Mouse (Mus musculus) heart, adult 2 months (tissue): ENCODE data around the gene Mast2. TPM values are rescaled to one million over a fixed set of nuclear protein-coding genes. Genes with fewer than 3 reads are reported as not detected.

ENCODE experiments used
- DNase-seq, 2 experiments: peaks; one replicate each; pipeline ENCODE4 v3.0.0; 2021
- H3K27ac ChIP-seq: fragments of 200-600 bp; 2 replicates; pipeline ENCODE4 v1.8.1; 2022
- H3K27me3 ChIP-seq: fragments of 200-500 bp; 2 replicates; pipeline ENCODE4 v1.6.1; 2012; ENCODE audit warnings: mild to moderate bottlenecking, low read length, inconsistent platforms, mixed read lengths; ENCODE audit not compliant: control insufficient read depth, insufficient read depth
- H3K36me3 ChIP-seq: fragments of 200-500 bp; 2 replicates; pipeline ENCODE4 v1.6.1; 2012; ENCODE audit warnings: low read length, inconsistent platforms; ENCODE audit not compliant: control insufficient read depth, insufficient read depth
- H3K4me1 ChIP-seq: fragments of 200-500 bp; 2 replicates; pipeline ENCODE4 v1.6.1; 2011; ENCODE audit warnings: low read length; ENCODE audit not compliant: control insufficient read depth, insufficient read depth
- H3K4me3 ChIP-seq: fragments of 200-600 bp; 2 replicates; pipeline ENCODE4 v1.8.1; 2022
- H3K79me2 ChIP-seq: fragments of 200-500 bp; replicated peaks from 2 replicates; pipeline ENCODE4 v1.6.1; 2012; ENCODE audit warnings: mild to moderate bottlenecking, inconsistent platforms, low read length, moderate library complexity, mixed read lengths; ENCODE audit not compliant: control insufficient read depth, insufficient read depth
- H3K9ac ChIP-seq: fragments of 200-500 bp; 2 replicates; pipeline ENCODE4 v1.6.1; 2012; ENCODE audit warnings: low read depth, mild to moderate bottlenecking, control low read depth, inconsistent platforms, low read length, mixed read lengths
- CTCF ChIP-seq: fragments of 200-600 bp; IDR thresholded peaks from 2 replicates; pipeline ENCODE4 v1.8.1; 2022; ENCODE audit warnings: antibody characterized with exemption, mild to moderate bottlenecking, moderate library complexity
- EP300 ChIP-seq: fragments of 200-500 bp; IDR thresholded peaks from 2 replicates; pipeline ENCODE4 v1.6.1; 2011; ENCODE audit warnings: low read depth, low read length, control low read depth; ENCODE audit not compliant: insufficient read depth
- POLR2A ChIP-seq: fragments of 200-500 bp; IDR thresholded peaks from 2 replicates; pipeline ENCODE4 v1.6.1; 2011; ENCODE audit warnings: mild to moderate bottlenecking, low read depth, low read length, control low read depth; ENCODE audit not compliant: insufficient read depth
- WGBS: fragments of 180-500 bp; shearing (Covaris S2); methylation state at CpG from one replicate; pipeline ENCODE4 v1.1.7; 2018; 5-methylcytosine and 5-hydroxymethylcytosine counted together
- intact Hi-C: fragments of 180-260 bp; cut with DNase I; formaldehyde crosslinking; loops from one replicate; pipeline ENCODE4 v1.15.1; 2025
- polyA plus RNA-seq: library from polyadenylated mRNA; depleted of rRNA; stranded (reverse); fragments of >200 nt; gene quantifications from 2 replicates; pipeline ENCODE4 v1.2.3, GENCODE M21; 2012; rRNA removed
- total RNA-seq, 2 experiments: library from RNA; stranded (reverse); gene quantifications; 2 replicates each; pipeline ENCODE4 v1.2.3; 2021

Gene Mast2
- total and polyA plus RNA-seq, 3 experiments = 108 to 144 (median 136) TPM

DNA sequence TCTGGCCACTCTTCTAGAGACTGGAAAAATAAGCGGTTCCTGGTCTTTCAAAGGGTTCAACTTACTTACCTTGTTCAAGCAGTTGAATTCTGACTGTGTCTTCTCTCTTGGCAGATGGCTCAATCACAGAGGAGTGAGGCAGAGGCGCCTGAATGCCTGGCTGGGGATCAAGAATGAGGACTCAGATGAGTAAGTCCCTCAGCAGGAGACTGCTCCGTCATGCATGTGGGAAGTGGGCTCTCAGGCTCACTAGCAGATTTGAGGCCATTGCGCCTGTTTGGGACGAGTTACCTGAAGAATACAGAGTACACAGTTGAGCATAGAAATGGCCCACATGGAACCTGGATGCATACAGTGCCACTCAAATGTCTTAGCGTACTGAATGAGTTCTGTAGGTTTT lies 172.4 kb downstream of the Mast2 start:
- no peaks in the 10 kb centered on the region for H3K27me3 ChIP-seq
- intact Hi-C loops = no loop called here
- TF ChIP-seq POLR2A = no peak
- no peak for TF ChIP-seq CTCF
- no peak for TF ChIP-seq EP300
- H3K4me1 ChIP-seq = no peaks in the 10 kb centered on the region
- H3K79me2 ChIP-seq = no peaks in the 10 kb centered on the region
- no peak overlapping the region for H3K4me3 ChIP-seq
- no peak for DNase-seq
- H3K36me3 ChIP-seq = no peaks in the 10 kb centered on the region
- no peak overlapping the region for H3K27ac ChIP-seq
- 89% methylated on average over 6 of the region's 6 CpGs for WGBS
- no peak overlapping the region for H3K9ac ChIP-seq

DNA sequence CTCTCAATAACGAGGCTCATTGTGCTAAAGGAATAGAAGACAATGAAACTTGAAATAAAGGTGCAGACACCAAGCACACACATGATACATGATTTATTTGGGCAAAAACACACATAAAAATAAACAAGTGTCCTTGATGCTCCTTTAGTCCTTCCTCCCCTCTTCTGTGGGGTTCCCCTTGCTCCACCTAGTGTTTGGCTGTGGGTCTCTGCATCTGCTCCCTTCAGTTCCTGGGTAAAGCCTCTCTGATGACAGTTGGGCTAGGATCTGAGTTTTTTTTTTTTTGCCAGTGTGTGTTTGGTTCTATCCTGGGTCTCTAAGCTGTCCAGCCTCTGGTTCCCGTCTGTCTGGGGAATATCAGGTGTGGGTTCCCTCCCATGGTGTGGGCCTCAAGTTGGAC lies 181.8 kb downstream of the Mast2 start:
- Histone ChIP-seq H3K27ac (no peak overlapping the region), H3K27me3 (no peaks in the 10 kb centered on the region), H3K79me2 (no peaks in the 10 kb centered on the region), H3K9ac (no peak overlapping the region), H3K36me3 (no peaks in the 10 kb centered on the region; the same call in 1 of the 2 replicates), H3K4me1 (no peaks in the 10 kb centered on the region), H3K4me3 (no peak overlapping the region)
- DNase-seq = no peak
- TF ChIP-seq CTCF (peak; percentile 64), POLR2A (no peak)
- intact Hi-C loops = loop anchor here (1.0 kb wide), 1 partner anchor 113 kb away; no protein-coding TSS in a partner anchor
- WGBS = 85% methylated on average over 2 of the region's 2 CpGs

DNA sequence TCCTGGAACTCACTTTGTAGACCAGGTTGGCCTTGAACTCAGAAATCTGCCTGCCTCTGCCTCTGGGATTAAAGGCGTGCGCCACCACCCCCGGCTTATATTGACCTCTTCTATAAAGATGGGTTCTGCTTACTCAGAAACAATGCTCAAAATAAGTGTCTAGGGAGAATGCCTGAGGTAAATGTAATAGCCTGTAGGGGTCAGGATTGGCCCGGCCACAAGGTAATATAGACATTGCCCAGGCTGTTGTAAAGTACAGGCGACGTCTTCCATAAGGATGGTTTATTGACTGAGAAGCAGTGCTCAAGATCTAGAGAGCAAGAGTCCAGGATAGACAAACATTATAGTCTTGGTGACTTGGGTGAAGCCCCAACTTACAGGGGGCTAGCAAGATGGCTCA lies 195.8 kb downstream of the Mast2 start:
- intact Hi-C loops = no loop called here
- H3K36me3 ChIP-seq = no peaks in the 10 kb centered on the region

More for the DNA sequence above, 195.8 kb downstream of the Mast2 start:
- no peak overlapping the region for H3K27ac ChIP-seq
- H3K9ac ChIP-seq = no peak overlapping the region
- H3K4me3 ChIP-seq = no peak overlapping the region
- TF ChIP-seq POLR2A (no peak), CTCF (no peak), EP300 (no peak)
- 95% methylated on average over 6 of the region's 6 CpGs for WGBS
- H3K4me1 ChIP-seq = no peaks in the 10 kb centered on the region
- no peaks in the 10 kb centered on the region for H3K27me3 ChIP-seq
- no peaks in the 10 kb centered on the region for H3K79me2 ChIP-seq
- DNase-seq = no peak

Other genes starting within 250 kb of the Mast2 start
- gene Pik3r3, start 242.6 kb downstream of the Mast2 start, total RNA-seq = 10 to 100 TPM; 10.1 to 11.6 TPM
- 9.3 and 15.3 TPM in 2 replicates for gene Pik3r3, start 242.6 kb downstream of the Mast2 start, polyA plus RNA-seq
- 10 to 100 TPM; 14.8 to 15.1 TPM for gene Ipp, start 43.4 kb upstream of the Mast2 start, total RNA-seq
- gene Ipp, start 43.4 kb upstream of the Mast2 start, polyA plus RNA-seq = 3.5 and 6.9 TPM in 2 replicates
- 10 to 100 TPM; 24.8 to 30.5 TPM for gene Tmem69, start 91.8 kb upstream of the Mast2 start, total RNA-seq
- gene Tmem69, start 91.8 kb upstream of the Mast2 start, polyA plus RNA-seq = 12.0 and 19.1 TPM in 2 replicates
- 10 to 100 TPM; 57.9 to 65.9 TPM for gene Gpbp1l1, start 93.5 kb upstream of the Mast2 start, total RNA-seq
- 37.7 and 55.3 TPM in 2 replicates for gene Gpbp1l1, start 93.5 kb upstream of the Mast2 start, polyA plus RNA-seq
- 1 to 10 TPM; 2.9 to 3.4 TPM for gene Ccdc17, start 132.5 kb upstream of the Mast2 start, total RNA-seq
- 4.5 and 8.1 TPM in 2 replicates for gene Ccdc17, start 132.5 kb upstream of the Mast2 start, polyA plus RNA-seq
- 10 to 100 TPM; 16.9 to 18.3 TPM for gene Nasp, start 163.8 kb upstream of the Mast2 start, total RNA-seq
- gene Nasp, start 163.8 kb upstream of the Mast2 start, polyA plus RNA-seq = 3.0 and 7.1 TPM in 2 replicates
- 100 to 1,000 TPM; 281 to 289 TPM for gene Akr1a1, start 187.5 kb upstream of the Mast2 start, total RNA-seq
- gene Akr1a1, start 187.5 kb upstream of the Mast2 start, polyA plus RNA-seq = 247 and 371 TPM in 2 replicates
- gene Prdx1, start 221.4 kb upstream of the Mast2 start, total RNA-seq = 100 to 1,000 TPM; 447 to 516 TPM
- gene Prdx1, start 221.4 kb upstream of the Mast2 start, polyA plus RNA-seq = 168 and 392 TPM in 2 replicates
- gene Mmachc, start 244.2 kb upstream of the Mast2 start, total RNA-seq = 10 to 100 TPM; 55.6 to 66.3 TPM
- 66.8 and 95.1 TPM in 2 replicates for gene Mmachc, start 244.2 kb upstream of the Mast2 start, polyA plus RNA-seq
- 1 to 10 TPM; 4.3 to 5.5 TPM for gene Ccdc163, start 244.3 kb upstream of the Mast2 start, total RNA-seq
- 17.2 and 30.9 TPM in 2 replicates for gene Ccdc163, start 244.3 kb upstream of the Mast2 start, polyA plus RNA-seq